Mouse (Mus musculus) layer of hippocampus, adult 2 months (tissue): Measurements from ENCODE around the gene Ly6g6d. TPM values are rescaled to one million over a fixed set of nuclear protein-coding genes. Genes with fewer than 3 reads are reported as not detected.
A peak's percentile ranks its signal among the peaks of the same experiment; 100 is the strongest.

Source experiments
- DNase-seq, 2 experiments: peaks; one replicate each; pipeline ENCODE4 v3.0.0; 2022; ENCODE audit warnings: low spot score in 2 of 2
- H3K27ac ChIP-seq: fragments of 200-600 bp; 2 replicates; pipeline ENCODE4 v1.8.1; 2022
- H3K4me3 ChIP-seq: fragments of 200-600 bp; 2 replicates; pipeline ENCODE4 v1.8.1; 2022; ENCODE audit warnings: mild to moderate bottlenecking
- CTCF ChIP-seq: fragments of 200-600 bp; conservative IDR thresholded peaks from 2 replicates; pipeline ENCODE4 v1.8.1; 2022; ENCODE audit warnings: antibody characterized with exemption, mild to moderate bottlenecking, moderate library complexity
- total RNA-seq, 2 experiments: library from RNA; stranded (reverse); gene quantifications; 2 replicates each; pipeline ENCODE4 v1.2.3; 2021

Gene Ly6g6d
- total RNA-seq, 2 experiments from 2014 or later, result 1.1 TPM

DNA sequence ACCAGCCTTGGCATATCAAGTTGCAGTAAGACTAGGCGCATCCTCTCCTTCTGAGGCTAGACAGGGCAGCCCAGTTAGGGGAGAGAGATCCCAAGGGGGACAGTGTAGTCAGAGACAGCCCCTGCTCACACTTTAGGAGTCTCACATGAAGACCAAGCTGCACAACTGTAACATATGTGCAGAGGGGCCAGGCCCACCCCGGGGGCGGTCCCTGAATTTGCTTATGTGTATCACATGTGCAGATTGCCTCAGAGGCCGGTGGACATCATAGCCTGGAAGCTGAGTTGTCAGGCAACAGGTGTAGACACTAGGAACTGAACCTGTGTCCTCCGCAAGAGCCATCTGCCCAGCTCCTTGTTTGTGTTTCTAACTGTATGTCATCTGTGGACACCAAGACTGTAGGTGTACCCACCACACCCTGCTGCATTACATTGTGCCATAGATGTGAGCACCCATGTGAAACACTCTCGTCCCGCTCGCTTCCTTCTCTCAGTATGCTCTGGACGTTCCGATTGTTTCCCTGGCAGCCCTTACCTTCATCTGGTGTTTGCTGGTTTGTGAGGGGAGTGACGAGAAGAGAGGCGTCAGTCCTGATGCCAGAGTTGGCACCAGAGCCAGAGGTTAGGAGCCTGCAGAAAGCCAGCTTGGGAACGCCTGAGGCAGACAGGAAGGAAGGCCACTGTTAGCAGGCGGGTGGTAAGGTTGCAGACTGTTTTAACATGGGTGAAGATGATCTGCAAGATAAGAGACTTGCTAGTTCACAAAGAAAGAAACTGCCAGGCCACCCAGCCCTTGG, 14.7 kb upstream of the Ly6g6d start:
- H3K27ac ChIP-seq, result peak overlapping the region; percentile 25; the same call in 1 of the 2 replicates
- no peak overlapping the region; the same call in 1 of the 2 replicates for H3K4me3 ChIP-seq
- DNase-seq, result no peak
- no peak for TF ChIP-seq CTCF

DNA sequence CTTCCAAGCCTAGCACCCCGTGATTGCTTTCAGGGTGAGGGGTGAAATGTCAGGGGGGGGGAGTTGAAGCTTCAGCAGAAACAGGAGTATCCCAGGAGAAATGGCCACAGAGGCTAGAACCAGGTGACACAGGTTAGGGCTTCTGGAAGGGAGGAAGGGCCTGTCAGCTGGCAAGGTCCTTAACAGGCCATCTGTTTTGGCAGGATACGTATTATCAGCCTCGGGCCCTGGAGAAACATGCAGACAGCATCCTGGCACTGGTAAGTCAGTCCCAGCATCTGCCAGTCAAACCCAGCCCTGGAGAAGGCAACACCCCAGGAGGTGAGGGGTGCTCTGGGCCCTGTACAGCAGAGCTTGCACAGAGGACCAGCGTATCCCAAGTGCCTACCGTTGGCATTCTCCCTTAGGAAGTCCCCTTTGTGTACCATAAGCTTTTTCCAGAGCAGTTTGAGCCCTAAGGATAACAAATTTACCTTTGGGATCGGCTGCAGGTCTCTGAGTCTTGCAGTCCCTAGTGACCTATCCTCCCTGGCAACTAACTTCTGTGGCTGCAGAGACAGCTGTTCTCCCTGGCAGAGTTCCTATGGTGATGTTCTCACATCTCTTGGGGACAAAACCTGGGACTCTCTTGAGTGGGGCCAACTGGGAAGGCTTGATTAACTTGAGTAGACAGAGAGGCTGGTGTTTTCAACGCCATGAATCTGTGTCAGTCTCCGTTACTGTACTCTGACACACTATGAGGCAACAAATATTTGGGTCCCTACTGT, 12.5 kb upstream of the Ly6g6d start:
- DNase-seq, result no peak
- no peak for TF ChIP-seq CTCF
- H3K4me3 ChIP-seq, result peak overlapping the region; percentile 82
- H3K27ac ChIP-seq, result peak overlapping the region; percentile 100

DNA sequence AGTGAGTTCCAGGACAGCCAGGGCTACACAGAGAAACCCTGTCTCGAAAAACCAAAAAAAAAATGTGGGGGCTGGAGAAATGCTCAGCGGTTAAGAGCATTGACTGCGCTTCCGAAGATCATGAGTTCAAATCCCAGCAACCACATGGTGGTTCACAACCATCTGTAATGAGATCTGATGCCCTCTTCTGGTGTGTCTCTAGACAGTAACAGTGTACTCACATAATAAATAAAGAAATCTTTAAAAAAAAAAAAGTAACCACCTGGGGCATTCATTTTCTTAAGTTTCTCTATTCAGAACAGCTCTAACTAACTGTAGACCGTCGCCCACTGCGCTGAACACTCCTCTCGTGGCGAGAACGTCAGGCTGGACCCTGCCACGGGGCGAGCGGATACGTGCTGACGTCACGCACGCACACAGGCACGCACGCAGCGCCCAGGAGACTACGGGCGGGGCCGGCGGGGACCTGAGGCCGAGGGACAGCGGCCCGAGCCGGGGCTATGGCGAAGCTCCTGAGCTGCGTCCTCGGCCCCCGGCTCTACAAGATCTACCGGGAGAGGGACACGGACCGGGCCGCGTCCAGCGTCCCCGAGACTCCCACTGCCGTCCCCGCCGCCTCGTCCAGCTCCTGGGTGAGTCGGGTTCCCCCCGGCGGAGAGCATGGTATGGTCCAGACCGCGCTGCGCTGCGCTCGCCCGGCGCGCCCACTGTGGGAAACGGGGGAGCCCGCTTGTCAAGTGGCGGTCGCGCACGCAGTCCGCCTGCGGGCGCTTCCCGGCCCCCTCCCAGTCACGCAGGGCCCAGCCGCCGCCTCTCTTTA, 11.2 kb upstream of the Ly6g6d start, which contains the start of gene Abhd16a:
Abhd16a (plus strand) TSS at position 439 of the 820 bp plus-strand sequence.
- peak; percentile 93 for DNase-seq
- peak; percentile 61 for TF ChIP-seq CTCF
- Histone ChIP-seq H3K4me3 (peak within 1 kb of the TSS; percentile 82), H3K27ac (peak within 1 kb of the TSS; percentile 100)

DNA sequence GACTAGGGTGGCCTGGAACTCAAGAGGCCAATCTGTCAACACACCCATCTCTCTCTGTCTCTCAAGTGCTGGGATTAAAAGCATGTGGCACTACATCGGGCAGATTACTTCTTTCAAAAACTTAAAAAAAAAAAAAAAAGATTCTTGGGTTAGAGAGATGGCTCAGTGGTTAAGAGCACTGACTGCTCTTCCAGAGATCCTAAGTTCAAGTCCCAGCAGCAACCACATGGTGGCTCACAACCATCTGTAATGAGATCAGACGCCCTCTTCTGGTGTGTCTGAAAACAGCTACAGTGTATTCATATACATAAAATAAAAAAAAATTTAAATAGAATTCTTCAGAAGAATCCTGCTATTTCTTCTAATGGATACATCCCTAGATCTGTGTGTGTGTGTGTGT, 10.3 kb upstream of the Ly6g6d start:
- TF ChIP-seq CTCF, result peak; percentile 71
- Histone ChIP-seq H3K27ac (no peak overlapping the region), H3K4me3 (no peak overlapping the region)
- DNase-seq, result no peak

DNA sequence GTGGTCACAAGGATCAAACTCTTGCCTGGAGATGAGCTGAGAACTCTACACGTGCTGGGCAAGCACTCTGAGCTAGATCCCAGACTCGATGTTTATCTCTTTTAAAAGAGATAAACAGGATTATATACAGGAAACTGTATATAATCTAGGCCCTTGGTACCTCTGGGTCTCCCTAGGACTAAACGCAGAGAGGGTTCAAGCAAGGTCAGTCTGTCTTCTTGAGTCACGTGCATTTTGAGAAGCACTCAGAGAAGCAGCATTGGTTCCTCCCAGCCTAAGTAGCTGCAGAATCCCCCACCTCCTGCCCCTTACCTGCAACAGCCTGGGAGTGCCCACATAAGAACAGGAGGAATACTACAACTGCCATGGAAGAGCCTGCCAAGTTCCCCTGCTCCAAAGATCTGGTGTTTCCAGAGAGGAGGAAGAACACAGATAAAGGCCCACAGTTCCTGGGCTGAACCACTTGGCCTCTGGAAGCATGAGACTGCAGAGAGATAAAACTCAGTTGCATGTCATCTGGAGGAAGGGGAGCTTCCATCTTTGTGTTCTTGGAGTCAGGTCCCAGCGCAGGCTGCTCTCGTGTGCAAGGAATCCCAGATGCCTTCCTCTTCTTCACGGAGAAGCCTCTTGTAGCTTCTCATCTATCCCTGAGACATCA, 7.5 kb upstream of the Ly6g6d start, which contains the start of gene Ly6g6f:
Ly6g6f (minus strand) TSS at position 403 of the 658 bp plus-strand sequence.
- no peak for TF ChIP-seq CTCF
- DNase-seq, result no peak
- H3K27ac ChIP-seq, result no peak within 1 kb of the TSS
- H3K4me3 ChIP-seq, result no peak within 1 kb of the TSS

DNA sequence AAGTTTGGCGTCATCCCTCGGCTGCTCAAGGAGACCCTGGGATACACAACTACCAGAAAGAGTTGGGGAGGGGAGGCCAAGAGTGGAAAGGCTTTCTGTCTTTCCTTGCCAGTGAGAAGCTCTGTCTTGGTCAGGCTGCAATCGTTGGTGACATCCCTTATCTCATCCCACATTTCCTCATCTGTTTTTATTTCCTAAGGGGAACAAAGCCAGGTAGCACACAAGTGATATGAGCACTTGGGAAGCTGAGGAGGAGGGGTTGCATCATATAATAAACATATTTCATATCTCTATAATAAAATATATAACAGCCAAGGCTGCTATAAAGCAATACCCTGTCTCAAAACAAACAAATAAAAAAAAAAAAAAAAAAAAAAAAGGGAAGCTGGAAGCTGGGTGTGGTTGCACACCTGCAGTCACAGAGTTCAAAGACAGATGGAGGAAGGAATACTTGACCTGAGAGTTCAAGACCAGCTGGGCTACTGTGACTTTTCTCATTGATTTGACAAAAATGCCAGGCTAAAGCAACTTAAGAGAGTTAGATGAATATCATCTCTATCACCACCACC, 6.1 kb upstream of the Ly6g6d start:
- TF ChIP-seq CTCF, result no peak
- Histone ChIP-seq H3K27ac (no peak overlapping the region), H3K4me3 (no peak overlapping the region)
- DNase-seq, result no peak

DNA sequence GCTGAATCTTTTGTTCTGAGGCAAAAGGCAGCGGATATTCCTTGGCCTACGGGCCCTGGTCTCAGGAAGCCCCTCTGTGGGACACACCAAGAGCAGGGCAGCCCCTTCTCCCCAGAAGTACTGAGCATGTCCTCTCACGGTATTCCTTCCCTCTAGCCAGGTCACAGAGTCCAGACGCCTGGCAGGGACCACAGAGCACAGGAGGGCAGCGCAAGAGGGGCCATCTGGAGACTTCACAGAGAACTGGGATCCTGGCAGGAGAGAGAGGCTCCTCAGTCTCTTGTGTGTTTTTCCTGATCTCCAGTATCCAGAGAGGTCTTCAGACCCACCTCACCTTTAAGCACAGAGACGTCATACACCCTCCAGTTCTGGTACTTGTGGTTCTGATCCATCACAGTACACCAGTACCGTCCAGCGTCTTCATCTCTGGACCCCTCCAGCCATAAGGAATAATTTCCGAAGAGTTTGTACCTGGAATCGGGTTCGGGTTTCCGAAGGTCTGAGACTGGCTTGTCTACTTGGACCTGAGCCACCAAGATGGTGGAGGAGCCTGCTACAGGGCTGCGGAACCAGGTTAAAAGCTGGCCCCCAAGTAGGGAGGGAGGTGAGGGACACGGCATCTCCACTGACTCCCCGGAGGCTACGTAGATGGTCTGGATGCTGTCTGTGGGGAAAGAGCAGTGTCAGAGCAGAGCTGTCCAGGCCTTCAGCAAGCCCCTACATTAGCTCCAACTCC, 5.1 kb upstream of the Ly6g6d start:
- no peak overlapping the region for H3K27ac ChIP-seq
- no peak for TF ChIP-seq CTCF
- DNase-seq, result no peak
- H3K4me3 ChIP-seq, result no peak overlapping the region

DNA sequence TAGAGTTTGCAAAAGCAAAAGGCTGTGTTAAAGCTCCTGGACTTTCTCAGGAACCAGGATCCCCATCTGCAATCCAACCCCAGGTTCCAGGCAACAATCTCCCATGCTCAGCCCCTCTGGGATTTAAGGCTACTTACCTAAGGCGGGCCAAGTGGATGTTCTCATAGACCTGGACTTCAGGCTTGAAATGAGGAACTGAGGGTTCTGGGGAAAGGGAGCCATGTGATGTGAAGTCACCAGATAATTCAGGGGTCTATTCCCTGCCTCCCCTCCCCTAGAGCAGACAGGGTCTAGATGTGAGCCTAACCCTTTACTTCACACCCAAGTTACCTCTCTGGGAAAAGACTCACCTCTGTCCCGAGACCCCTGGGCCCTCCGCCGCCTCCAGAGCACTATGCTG, 2.8 kb upstream of the Ly6g6d start:
- Histone ChIP-seq H3K4me3 (no peak overlapping the region), H3K27ac (peak overlapping the region; percentile 62; the same call in 1 of the 2 replicates)
- no peak for DNase-seq
- no peak for TF ChIP-seq CTCF

DNA sequence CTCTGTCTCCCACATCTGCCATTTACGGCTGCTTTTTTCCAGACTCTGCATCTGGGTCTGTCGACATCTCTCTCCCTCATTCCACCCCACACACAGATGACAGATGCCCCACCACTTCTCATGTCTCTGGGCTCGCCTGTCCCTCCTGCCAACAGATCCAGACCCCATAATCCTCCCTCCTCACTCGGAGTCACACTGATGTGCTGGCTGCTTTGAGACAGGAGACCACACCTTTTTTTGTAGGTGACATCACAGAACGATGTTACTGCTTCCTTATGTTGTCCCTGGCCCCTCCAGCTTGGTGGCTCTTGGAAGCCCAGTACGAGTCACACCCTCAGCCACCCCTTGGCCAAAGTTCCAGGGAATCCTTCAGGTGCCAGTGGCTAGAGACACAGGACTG, 2.4 kb upstream of the Ly6g6d start:
- no peak overlapping the region for H3K4me3 ChIP-seq
- no peak for DNase-seq
- peak overlapping the region; percentile 62; the same call in 1 of the 2 replicates for H3K27ac ChIP-seq
- no peak for TF ChIP-seq CTCF

DNA sequence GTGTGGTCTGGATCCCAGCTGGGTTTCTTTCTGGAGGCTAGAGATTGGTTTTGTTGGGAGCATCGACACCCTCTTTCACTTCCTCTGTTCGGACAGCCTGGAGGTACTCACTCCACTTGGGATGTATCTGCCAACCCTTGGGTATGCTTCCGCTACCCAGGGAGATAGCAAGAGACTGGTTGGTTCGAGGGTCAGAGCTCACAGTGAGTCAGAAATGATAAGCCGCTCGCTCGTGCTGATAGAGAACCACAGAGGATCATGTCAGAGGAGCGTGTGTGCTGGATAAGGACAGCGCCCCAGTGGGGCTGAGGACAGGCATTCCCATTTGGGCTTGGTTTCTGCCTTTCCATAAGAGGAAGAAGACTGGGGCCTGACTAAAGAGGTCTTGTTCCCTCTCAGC, 1.9 kb upstream of the Ly6g6d start:
- H3K27ac ChIP-seq, result peak overlapping the region; percentile 62; the same call in 1 of the 2 replicates
- TF ChIP-seq CTCF, result no peak
- no peak for DNase-seq

DNA sequence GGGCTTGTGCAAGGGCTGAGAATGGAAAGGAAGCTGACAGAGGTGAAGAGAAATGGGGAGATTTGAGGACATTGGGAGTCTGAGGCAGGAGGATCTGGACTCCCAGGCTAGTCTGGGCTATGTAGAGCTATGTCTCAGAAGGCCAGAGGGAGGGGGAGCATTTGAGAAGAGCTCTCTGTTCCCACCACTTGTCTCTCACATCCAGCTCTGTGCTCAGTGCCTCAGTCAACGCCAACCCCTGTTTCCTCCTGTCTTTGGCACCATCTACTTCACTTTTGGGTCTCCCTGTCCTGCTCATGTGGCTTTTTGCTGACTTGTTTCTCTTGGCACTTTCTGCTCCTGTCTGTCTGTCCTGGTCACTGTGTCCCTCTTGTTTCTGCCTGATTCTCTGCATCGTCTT, 580 bp downstream of the Ly6g6d start:
- Histone ChIP-seq H3K4me3 (peak overlapping the region; percentile 43; the same call in 1 of the 2 replicates), H3K27ac (peak overlapping the region; percentile 43; the same call in 1 of the 2 replicates)
- no peak for DNase-seq
- no peak for TF ChIP-seq CTCF

More for the DNA sequence above, 1.9 kb upstream of the Ly6g6d start:
- no peak overlapping the region for H3K4me3 ChIP-seq
